Comparison of ENCODE assay signal across 8 mouse cellular contexts in the genomic region with DNA sequence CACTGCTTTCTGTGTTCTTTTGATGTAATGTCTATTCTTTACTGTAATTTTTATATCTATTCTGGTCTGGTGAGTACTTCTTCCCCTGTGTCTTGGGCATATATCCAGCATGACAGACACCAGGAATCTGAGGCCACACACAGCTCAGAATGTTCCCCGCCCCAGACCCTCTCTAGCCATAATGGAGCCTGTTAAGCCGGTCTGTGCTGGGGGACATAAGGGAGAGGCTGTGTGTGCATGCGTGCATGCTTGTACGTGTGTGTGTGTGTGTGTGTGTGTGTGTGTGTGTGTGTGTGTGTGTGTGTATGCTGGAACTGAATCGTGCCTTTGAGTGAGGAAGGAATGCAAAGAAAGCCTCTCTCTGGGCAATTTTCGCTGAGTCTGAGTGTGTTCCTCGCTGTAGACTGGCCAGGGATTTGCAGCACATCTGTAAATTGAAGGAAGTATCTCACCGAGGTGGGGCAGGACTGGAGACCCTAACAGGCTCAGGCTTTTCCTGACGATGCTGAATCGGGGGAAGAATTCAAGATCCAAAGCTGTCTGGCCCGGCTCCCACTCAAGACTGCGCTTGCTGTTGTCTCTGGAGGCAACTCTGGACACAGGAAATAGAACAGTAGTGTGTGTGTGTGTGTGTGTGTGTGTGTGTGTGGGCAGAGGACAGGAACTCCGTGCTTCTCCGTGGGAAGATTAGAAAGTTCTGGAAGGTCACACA. TPM values are rescaled to one million over a fixed set of nuclear protein-coding genes. Genes with fewer than 3 reads are reported as not detected.
DNase-seq lines count a peak whose midpoint lies in the region; ATAC-seq lines count a peak whose summit lies in the region.

No protein-coding gene starts in this region.

- H3K9ac ChIP-seq in kidney, embryonic 14.5 days (ENCODE audit: low read depth, low read length), result no peak overlapping the region
- no peak overlapping the region for H3K9ac ChIP-seq in midbrain, embryonic 16.5 days (ENCODE audit: low read depth, low read length)

- peaks cover 30% of the 10 kb centered on the region for H3K4me1 ChIP-seq in kidney, embryonic 14.5 days (ENCODE audit: control insufficient read depth, insufficient read depth, low read length)
- H3K4me1 ChIP-seq in midbrain, embryonic 16.5 days (ENCODE audit: control insufficient read depth, insufficient read depth, low read length), result peaks cover 4% of the 10 kb centered on the region; the same call in 1 of the 2 replicates

- intact Hi-C loops in gastrocnemius, postnatal 14 days (cut with DNase I; ENCODE audit: low total_unique reads), result no loop called here

- no peak overlapping the region for H3K4me2 ChIP-seq in kidney, embryonic 14.5 days (replicated peaks; ENCODE audit: low read depth, low read length)
- no peak overlapping the region for H3K4me2 ChIP-seq in midbrain, embryonic 16.5 days (ENCODE audit: low read length)

- ATAC-seq in kidney, embryonic 14.5 days (ENCODE audit: low FRiP score, low TSS enrichment), result peak; percentile 29; the same call in 1 of the 2 replicates
- ATAC-seq in midbrain, embryonic 16.5 days, result no peak

- H3K27me3 ChIP-seq in kidney, embryonic 14.5 days (ENCODE audit: control insufficient read depth, insufficient read depth, low read length), result no peaks in the 10 kb centered on the region
- no peaks in the 10 kb centered on the region for H3K27me3 ChIP-seq in midbrain, embryonic 16.5 days (ENCODE audit: control insufficient read depth, insufficient read depth, low read depth, low read length)

- H3K27ac ChIP-seq in kidney, embryonic 14.5 days (ENCODE audit: low read depth, low read length), result peak overlapping the region; percentile 38; the same call in 1 of the 2 replicates
- no peak overlapping the region; the same call in 1 of the 2 replicates for H3K27ac ChIP-seq in midbrain, embryonic 16.5 days (ENCODE audit: low read length)

- peak; percentile 11 to 21 for DNase-seq in left cerebral cortex, adult 18-20 months (ENCODE audit: low spot score in 2 of 2)
- no peak for DNase-seq in left cerebral cortex, adult 8-10 months (ENCODE audit: low spot score in 2 of 2)
- DNase-seq in gastrocnemius, postnatal 14 days, result peak; percentile 65
- DNase-seq in neural tube, embryonic 10.5 days (ENCODE audit: extremely low spot score, low spot score), result peak; percentile 20
- DNase-seq in cerebellum, adult 9-10 months, result no peak
- no peak for DNase-seq in thymus, adult 18-20 months

- WGBS in kidney, embryonic 14.5 days, result 38% methylated on average over 14 of the region's 14 CpGs
- WGBS in midbrain, embryonic 16.5 days, result 58% methylated on average over 14 of the region's 14 CpGs

- no peaks in the 10 kb centered on the region for H3K9me3 ChIP-seq in kidney, embryonic 14.5 days (ENCODE audit: control insufficient read depth, low read length)
- H3K9me3 ChIP-seq in midbrain, embryonic 16.5 days (replicated peaks; ENCODE audit: control insufficient read depth, low read length, poor library complexity, severe bottlenecking), result no peaks in the 10 kb centered on the region

- H3K36me3 ChIP-seq in kidney, embryonic 14.5 days (ENCODE audit: control insufficient read depth, insufficient read depth, low read length), result no peaks in the 10 kb centered on the region
- H3K36me3 ChIP-seq in midbrain, embryonic 16.5 days (ENCODE audit: control insufficient read depth, insufficient read depth, low read length), result no peaks in the 10 kb centered on the region

- H3K4me3 ChIP-seq in kidney, embryonic 14.5 days (ENCODE audit: low read length), result no peak overlapping the region
- no peak overlapping the region for H3K4me3 ChIP-seq in midbrain, embryonic 16.5 days (ENCODE audit: low read depth, low read length)

RNA-seq across cellular contexts. Expression of a gene that starts 30.6 kb away (rescaled TPM):
- 100 to 1,000 TPM; 112 to 114 TPM for total RNA-seq in left cerebral cortex, adult 18-20 months (2021)
- 100 to 1,000 TPM; 105 to 120 (median 117) TPM for total RNA-seq in left cerebral cortex, adult 8-10 months (2022)
- total RNA-seq in gastrocnemius, postnatal 14 days (2021), result 100 to 1,000 TPM; 146 to 175 TPM
- polyA plus RNA-seq in kidney, embryonic 14.5 days (2014; fragmentation: Nextera tagmentation; extraction: Ambion mirVana), result 16.3 and 85.4 TPM in 2 replicates
- 24.9 and 34.2 TPM in 2 replicates for polyA plus RNA-seq in midbrain, embryonic 16.5 days (2015; fragmentation: Nextera tagmentation; extraction: Ambion mirVana)

RNA-seq across cellular contexts. Expression of a gene that starts 46.0 kb away (rescaled TPM):
- total RNA-seq in left cerebral cortex, adult 18-20 months (2021), result 10 to 100 TPM; 19.2 to 19.6 TPM
- 10 to 100 TPM; 17.5 to 20.3 (median 19.2) TPM for total RNA-seq in left cerebral cortex, adult 8-10 months (2022)
- 1 to 10 TPM; 8.2 to 8.8 TPM for total RNA-seq in gastrocnemius, postnatal 14 days (2021)
- 10.4 and 19.9 TPM in 2 replicates for polyA plus RNA-seq in kidney, embryonic 14.5 days (2014; fragmentation: Nextera tagmentation; extraction: Ambion mirVana)
- polyA plus RNA-seq in midbrain, embryonic 16.5 days (2015; fragmentation: Nextera tagmentation; extraction: Ambion mirVana), result 18.1 and 19.0 TPM in 2 replicates

Comparison
In these comparisons a context has a peak if more than half of its experiments do, and no peak if none do; other contexts are left out.
1. DNase-seq: peak in left cerebral cortex, adult 18-20 months (2 of 2), gastrocnemius, postnatal 14 days (single experiment) and neural tube, embryonic 10.5 days (single experiment); none in left cerebral cortex, adult 8-10 months (0 of 2), cerebellum, adult 9-10 months (single experiment) and thymus, adult 18-20 months (0 of 2).